Mouse (Mus musculus): ENCODE measurements at regions not wholly inside any gene's neighbourhood (a gene's known extent, or its start where the extent isn't known, plus 50 kb on each side); places are given as distances from the start of the nearest gene placed in this dataset.

DNA sequence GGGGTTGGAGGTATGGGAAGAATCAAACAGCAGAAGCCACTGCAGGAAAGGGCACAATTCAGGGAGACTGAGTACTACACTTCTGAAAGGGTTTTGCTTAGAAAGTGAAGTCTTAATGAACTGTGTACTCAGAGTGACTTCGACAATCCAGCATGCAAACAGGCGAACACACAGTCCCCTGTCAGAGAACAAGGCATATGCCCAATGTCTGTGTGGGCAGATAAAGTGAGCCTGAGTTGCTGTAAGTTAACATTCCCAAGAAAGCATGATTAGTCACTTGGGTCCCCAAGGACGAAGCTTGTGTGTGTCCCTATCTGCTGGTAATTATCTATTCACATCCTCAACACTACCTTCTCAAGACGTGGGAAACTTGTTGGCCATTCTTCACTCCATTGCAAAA is 115.2 kb upstream of the Nav3 start:
- no peak for TF ChIP-seq POLR2A (IDR thresholded peaks at IDR 0.05; ENCODE audit: low read depth, low read length)
- TF ChIP-seq CTCF (conservative IDR thresholded peaks at IDR 0.05; ENCODE audit: insufficient read depth, insufficient read length, low read depth, low read length) = no peak

All from kidney, adult 2 months (tissue).